Mouse (Mus musculus) embryonic facial prominence, embryonic 10.5 days (tissue): ENCODE data around the gene Slc25a11. TPM values are rescaled to one million over a fixed set of nuclear protein-coding genes. Genes with fewer than 3 reads are reported as not detected.

Experiments
- DNase-seq: peaks from one replicate; pipeline ENCODE4 v3.0.0-alpha.2; 2017; ENCODE audit warnings: low spot score
- H3K27ac ChIP-seq: fragments of 300-500 bp; sonication (generic); replicated peaks from 2 replicates; pipeline ENCODE4 v1.5.1; 2016; ENCODE audit warnings: mild to moderate bottlenecking
- H3K27me3 ChIP-seq: fragments of 300-500 bp; sonication (generic); replicated peaks from 2 replicates; pipeline ENCODE4 v1.6.1; 2016; ENCODE audit warnings: low read depth, mild to moderate bottlenecking; ENCODE audit not compliant: poor library complexity, severe bottlenecking
- H3K36me3 ChIP-seq: fragments of 300-500 bp; sonication (generic); replicated peaks from 2 replicates; pipeline ENCODE4 v1.6.1; 2016; ENCODE audit warnings: mild to moderate bottlenecking, moderate library complexity
- H3K4me1 ChIP-seq: fragments of 300-500 bp; sonication (generic); 2 replicates; pipeline ENCODE4 v1.6.1; 2016
- H3K4me3 ChIP-seq: fragments of 300-500 bp; sonication (generic); 2 replicates; pipeline ENCODE4 v1.5.1; 2016; ENCODE audit warnings: mild to moderate bottlenecking, moderate library complexity
- H3K9me3 ChIP-seq: fragments of 300-500 bp; sonication (generic); 2 replicates; pipeline ENCODE4 v1.6.1; 2016; ENCODE audit warnings: mild to moderate bottlenecking
- WGBS: fragments of 180-500 bp; shearing (Covaris S2); methylation state at CpG from one replicate; pipeline ENCODE4 v1.1.7; 2016; 5-methylcytosine and 5-hydroxymethylcytosine counted together
- polyA plus RNA-seq: library from polyadenylated mRNA; unstranded; fragments of >200 nt; fragmentation: Nextera tagmentation; extraction: Ambion mirVana; gene quantifications from 2 replicates; pipeline ENCODE4 v1.2.1, GENCODE M21; 2016

Slc25a11 gene
- polyA plus RNA-seq: 135 and 137 TPM in 2 replicates

- no peaks in the 10 kb centered on the region for H3K27me3 ChIP-seq
- peaks cover 72% of the 10 kb centered on the region for H3K36me3 ChIP-seq
- peak within 1 kb of the TSS; percentile 84 for H3K4me3 ChIP-seq
- peak within 1 kb of the TSS; percentile 93 for H3K27ac ChIP-seq
- peaks cover 57% of the 10 kb centered on the region for H3K4me1 ChIP-seq
- under 1% methylated on average over 63 of the region's 63 CpGs for WGBS
- no peaks in the 10 kb centered on the region for H3K9me3 ChIP-seq
- peak; percentile 98 for DNase-seq
Observed at GRCm38 (mm10) chr11:70646691-70647650, at the start of gene Slc25a11, which contains the start of gene Rnf167. Gene Slc25a11 (minus strand): TSS chr11:70647479. Gene Rnf167 (plus strand): TSS chr11:70647235.

- Histone ChIP-seq H3K36me3 (no peaks in the 10 kb centered on the region), H3K4me3 (no peak overlapping the region), H3K4me1 (peaks cover 6% of the 10 kb centered on the region), H3K9me3 (no peaks in the 10 kb centered on the region), H3K27me3 (no peaks in the 10 kb centered on the region), H3K27ac (no peak overlapping the region)
- WGBS: 69% methylated on average over 3 of the region's 3 CpGs
- DNase-seq: no peak
Observed at GRCm38 (mm10) chr11:70693504-70693903, 46.2 kb upstream of the Slc25a11 start.

GRCm38 (mm10) chr11:70689578-70689977 lies 42.3 kb upstream of the Slc25a11 start:
- no peak overlapping the region for H3K4me3 ChIP-seq
- DNase-seq: no peak
- 64% methylated on average over 4 of the region's 4 CpGs for WGBS

GRCm38 (mm10) chr11:70688372-70688771 lies 41.1 kb upstream of the Slc25a11 start:
- Histone ChIP-seq H3K27ac (peak overlapping the region; percentile 92), H3K36me3 (peaks cover 28% of the 10 kb centered on the region), H3K4me1 (peaks cover 25% of the 10 kb centered on the region), H3K27me3 (no peaks in the 10 kb centered on the region), H3K4me3 (peak overlapping the region; percentile 91), H3K9me3 (no peaks in the 10 kb centered on the region)
- WGBS: 12% methylated on average over 8 of the region's 8 CpGs
- DNase-seq: peak; percentile 20

More at GRCm38 (mm10) chr11:70689578-70689977, 42.3 kb upstream of the Slc25a11 start:
- Histone ChIP-seq H3K36me3 (peaks cover 16% of the 10 kb centered on the region), H3K4me1 (peaks cover 25% of the 10 kb centered on the region), H3K27ac (no peak overlapping the region), H3K27me3 (no peaks in the 10 kb centered on the region), H3K9me3 (no peaks in the 10 kb centered on the region)

GRCm38 (mm10) chr11:70687601-70688199 lies 40.4 kb upstream of the Slc25a11 start, which contains the start of gene Camta2:
Gene Camta2 (minus strand): TSS chr11:70688105.
- H3K27ac ChIP-seq: peak within 1 kb of the TSS; percentile 92
- peaks cover 35% of the 10 kb centered on the region for H3K36me3 ChIP-seq
- peaks cover 28% of the 10 kb centered on the region for H3K4me1 ChIP-seq
- DNase-seq: peak; percentile 93
- H3K9me3 ChIP-seq: no peaks in the 10 kb centered on the region
- no peaks in the 10 kb centered on the region for H3K27me3 ChIP-seq
- H3K4me3 ChIP-seq: peak within 1 kb of the TSS; percentile 91
- under 1% methylated on average over 55 of the region's 55 CpGs for WGBS

- Histone ChIP-seq H3K9me3 (no peaks in the 10 kb centered on the region), H3K27me3 (no peaks in the 10 kb centered on the region), H3K36me3 (peaks cover 41% of the 10 kb centered on the region), H3K27ac (peak overlapping the region; percentile 92), H3K4me1 (peaks cover 35% of the 10 kb centered on the region), H3K4me3 (peak overlapping the region; percentile 91)
- DNase-seq: peak; percentile 65
- WGBS: 6% methylated on average over 16 of the region's 16 CpGs
Observed at GRCm38 (mm10) chr11:70686901-70687566, 39.8 kb upstream of the Slc25a11 start.

GRCm38 (mm10) chr11:70683640-70684039 lies 36.4 kb upstream of the Slc25a11 start:
- Histone ChIP-seq H3K27ac (no peak overlapping the region), H3K4me3 (no peak overlapping the region), H3K9me3 (no peaks in the 10 kb centered on the region), H3K27me3 (no peaks in the 10 kb centered on the region), H3K36me3 (peaks cover 64% of the 10 kb centered on the region), H3K4me1 (peaks cover 48% of the 10 kb centered on the region)
- 90% methylated on average over 5 of the region's 5 CpGs for WGBS
- DNase-seq: no peak

GRCm38 (mm10) chr11:70681897-70682581 lies 34.8 kb upstream of the Slc25a11 start:
- Histone ChIP-seq H3K27me3 (no peaks in the 10 kb centered on the region), H3K27ac (peak overlapping the region; percentile 42), H3K36me3 (peaks cover 75% of the 10 kb centered on the region), H3K4me1 (peaks cover 43% of the 10 kb centered on the region), H3K9me3 (no peaks in the 10 kb centered on the region), H3K4me3 (peak overlapping the region; percentile 34)
- peak; percentile 68 for DNase-seq
- 16% methylated on average over 11 of the region's 11 CpGs for WGBS

GRCm38 (mm10) chr11:70681170-70681569 lies 33.9 kb upstream of the Slc25a11 start:
- peak overlapping the region; percentile 42 for H3K27ac ChIP-seq

GRCm38 (mm10) chr11:70679894-70680293 lies 32.6 kb upstream of the Slc25a11 start:
- no peak overlapping the region for H3K4me3 ChIP-seq

More at GRCm38 (mm10) chr11:70681170-70681569, 33.9 kb upstream of the Slc25a11 start:
- Histone ChIP-seq H3K4me3 (no peak overlapping the region), H3K36me3 (peaks cover 84% of the 10 kb centered on the region), H3K27me3 (no peaks in the 10 kb centered on the region), H3K9me3 (no peaks in the 10 kb centered on the region), H3K4me1 (peaks cover 34% of the 10 kb centered on the region)
- WGBS: 62% methylated on average over 12 of the region's 12 CpGs
- no peak for DNase-seq

GRCm38 (mm10) chr11:70679361-70679760 lies 32.1 kb upstream of the Slc25a11 start:
- H3K36me3 ChIP-seq: peaks cover 83% of the 10 kb centered on the region

More at GRCm38 (mm10) chr11:70679894-70680293, 32.6 kb upstream of the Slc25a11 start:
- peaks cover 32% of the 10 kb centered on the region for H3K4me1 ChIP-seq
- 89% methylated on average over 8 of the region's 8 CpGs for WGBS
- no peak overlapping the region for H3K27ac ChIP-seq
- H3K36me3 ChIP-seq: peaks cover 84% of the 10 kb centered on the region
- DNase-seq: no peak
- no peaks in the 10 kb centered on the region for H3K9me3 ChIP-seq
- no peaks in the 10 kb centered on the region for H3K27me3 ChIP-seq

More at GRCm38 (mm10) chr11:70679361-70679760, 32.1 kb upstream of the Slc25a11 start:
- Histone ChIP-seq H3K27ac (no peak overlapping the region), H3K4me3 (no peak overlapping the region), H3K27me3 (no peaks in the 10 kb centered on the region), H3K4me1 (peaks cover 32% of the 10 kb centered on the region), H3K9me3 (no peaks in the 10 kb centered on the region)
- DNase-seq: no peak
- WGBS: 95% methylated on average over 8 of the region's 8 CpGs
